Mouse (Mus musculus): ENCODE data around the gene Aldh5a1. TPM values are rescaled to one million over a fixed set of nuclear protein-coding genes. Genes with fewer than 3 reads are reported as not detected.
A peak's percentile ranks its signal among the peaks of the same experiment; 100 is the strongest.

The Aldh5a1 gene
- total RNA-seq, 2 experiments from 2014 or later: 4.3 to 4.5 TPM

DNA sequence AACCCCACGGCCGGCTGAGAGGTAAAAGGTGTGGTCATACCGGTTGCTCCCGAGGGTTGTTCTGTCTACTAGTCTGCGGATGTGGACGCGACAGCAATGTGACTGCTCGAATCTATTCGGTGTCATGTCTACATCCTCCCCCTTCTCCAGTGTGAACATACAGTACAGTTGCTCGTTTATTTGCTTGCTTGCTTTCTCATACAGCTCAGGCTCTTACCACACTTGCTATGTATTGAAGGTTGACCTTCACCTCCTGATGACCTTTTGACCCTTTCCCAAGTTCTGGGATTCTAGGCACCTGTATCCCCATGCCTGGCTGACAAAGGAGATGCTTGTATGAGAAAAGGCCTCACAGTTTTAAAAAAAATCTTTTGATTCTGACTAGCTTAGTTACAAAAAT is 69.7 kb downstream of the Aldh5a1 start:
- no peak for DNase-seq (ENCODE audit: low spot score in 2 of 2)

DNA sequence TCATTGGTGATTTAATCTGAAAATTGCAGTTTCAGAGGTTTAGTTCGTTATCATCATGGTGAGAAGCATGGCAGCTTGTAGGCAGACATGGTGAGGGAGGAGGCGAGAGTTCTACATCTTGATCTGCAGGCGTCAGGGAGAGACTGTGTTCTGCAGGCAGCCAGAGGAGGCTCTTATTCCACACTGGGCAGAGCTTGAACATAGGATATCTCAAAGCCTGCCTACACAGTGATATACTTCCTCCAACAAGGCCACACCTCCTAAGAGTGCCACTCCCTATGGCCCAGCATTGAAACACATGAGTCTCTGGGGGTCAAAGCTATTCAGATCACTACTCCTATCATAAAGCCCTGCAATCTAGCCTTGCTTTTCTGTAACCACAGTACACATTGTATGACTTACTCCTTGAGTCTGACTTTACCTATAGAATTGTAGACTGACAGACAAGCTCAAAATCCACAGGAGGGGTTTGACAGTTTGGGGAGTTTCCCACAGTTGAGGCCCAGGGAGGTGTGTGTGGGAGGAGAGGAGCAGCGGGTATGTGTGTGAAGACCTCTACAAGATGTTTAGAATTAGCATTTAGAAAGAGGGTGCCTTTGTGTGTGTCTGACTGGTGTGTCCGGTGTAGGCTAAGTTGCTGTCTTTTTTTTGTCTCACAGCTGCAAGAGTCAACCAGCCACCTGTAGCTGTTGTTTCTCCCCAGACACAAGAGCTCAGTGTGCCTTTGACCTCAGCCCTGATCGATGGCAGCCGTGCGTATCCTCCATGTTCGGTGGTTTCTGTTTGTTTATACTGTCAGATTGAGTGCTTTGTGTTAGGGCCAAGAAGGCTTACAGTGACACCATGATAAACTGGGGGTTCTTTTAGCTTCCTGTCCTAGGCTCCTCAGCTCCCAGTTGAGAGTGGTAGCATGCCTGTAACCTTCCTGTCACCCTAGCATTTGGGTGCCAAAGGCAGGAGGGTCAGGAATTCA is 70.7 kb downstream of the Aldh5a1 start:
- no peak for DNase-seq (ENCODE audit: low spot score in 2 of 2)

GRCm38 (mm10) chr13:24862520-24862919 is 74.9 kb downstream of the Aldh5a1 start:
- peak; percentile 27 to 40 for DNase-seq (ENCODE audit: low spot score in 2 of 2)

DNA sequence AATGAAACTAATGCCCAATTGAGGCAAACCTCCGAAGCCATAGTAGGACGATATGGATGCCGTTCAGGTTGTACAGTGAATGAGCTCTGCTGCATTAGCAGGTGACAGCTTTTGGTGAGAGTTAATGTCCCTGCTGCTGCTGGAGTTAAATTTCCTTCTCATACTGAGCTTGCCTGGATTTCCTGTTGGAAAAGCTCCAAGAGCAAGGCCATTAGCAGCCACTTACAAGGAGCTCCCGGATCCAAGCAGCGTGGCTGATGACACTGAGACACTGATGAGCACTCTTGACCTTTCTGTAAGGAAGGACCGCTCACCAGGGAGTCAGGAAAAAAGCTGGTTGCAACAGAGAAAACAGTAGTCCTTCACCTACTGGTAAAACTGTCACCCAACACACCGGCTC is 75.4 kb downstream of the Aldh5a1 start:
- DNase-seq (ENCODE audit: low spot score in 2 of 2): no peak

DNA sequence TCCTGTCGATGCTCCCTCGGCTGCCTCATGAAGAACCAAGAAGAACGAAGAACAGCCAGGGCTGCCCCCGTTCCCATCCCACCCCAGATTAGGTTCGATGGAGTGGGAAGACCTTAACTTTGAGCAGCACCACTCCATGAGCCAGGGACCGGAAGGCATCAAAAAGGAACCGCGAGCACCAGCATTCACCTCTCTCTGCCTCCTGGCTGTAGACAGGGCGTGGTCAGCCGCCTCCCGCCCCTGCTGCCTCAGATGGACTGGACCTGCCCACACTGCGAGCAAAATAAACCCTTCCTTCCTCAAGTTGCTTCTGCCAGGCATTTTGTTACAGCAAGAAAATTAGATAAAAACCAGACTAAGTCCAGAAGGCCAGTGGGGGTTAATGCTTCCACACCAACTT is 76.4 kb downstream of the Aldh5a1 start:
- no peak for DNase-seq (ENCODE audit: low spot score in 2 of 2)

DNA sequence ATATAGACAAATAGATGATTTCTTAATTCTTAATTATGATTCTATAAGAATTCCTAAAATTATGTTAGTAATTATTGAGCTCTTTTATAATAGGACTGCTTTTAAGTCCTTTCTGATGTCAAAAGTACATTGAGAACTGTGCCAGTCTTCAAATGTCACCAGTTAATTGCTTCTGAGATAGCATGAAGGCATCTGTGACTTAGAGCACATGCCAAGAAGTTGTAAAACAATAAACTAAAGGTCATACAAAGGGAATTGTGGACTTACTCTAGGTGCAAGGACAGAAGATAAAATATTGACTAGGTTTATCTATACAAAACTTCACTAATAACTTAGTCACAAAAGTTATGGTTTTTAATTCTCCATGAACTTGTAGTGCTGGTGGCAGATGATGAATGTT is 78.3 kb downstream of the Aldh5a1 start:
- no peak for DNase-seq (ENCODE audit: low spot score in 2 of 2)

Other genes starting within 250 kb of the Aldh5a1 start
- not detected for gene Armh2, start 196.4 kb downstream of the Aldh5a1 start, total RNA-seq (2021)
- gene Gmnn, start 175.7 kb downstream of the Aldh5a1 start, total RNA-seq (2021): 10 to 100 TPM; 10.2 to 11.7 TPM
- gene BC005537, start 136.0 kb downstream of the Aldh5a1 start, total RNA-seq (2021): 100 to 1,000 TPM; 100 to 114 TPM
- gene Acot13, start 106.1 kb downstream of the Aldh5a1 start, total RNA-seq (2021): 10 to 100 TPM; 50.9 to 57.6 TPM
- gene Tdp2, start 106.0 kb downstream of the Aldh5a1 start, total RNA-seq (2021): 10 to 100 TPM; 15.5 to 16.1 TPM
- gene D130043K22Rik, start 92.5 kb downstream of the Aldh5a1 start, total RNA-seq (2021): not detected
- gene Gpld1, start 5.5 kb upstream of the Aldh5a1 start, total RNA-seq (2021): 1 to 10 TPM; 1.1 to 1.3 TPM
- gene Mrs2, start 82.7 kb upstream of the Aldh5a1 start, total RNA-seq (2021): 10 to 100 TPM; 22.4 to 24.3 TPM
- under 1 TPM; 0.07 to 0.18 TPM for gene Dcdc2a, start 118.3 kb upstream of the Aldh5a1 start, total RNA-seq (2021)